Mouse (Mus musculus) limb, embryonic 11.5 days (tissue): ENCODE data around the gene Gm49354. TPM values are rescaled to one million over a fixed set of nuclear protein-coding genes. Genes with fewer than 3 reads are reported as not detected.

Experiments
- ATAC-seq: fragments of 200-750 bp; cut with Nextera tagmentation; 2 replicates; pipeline ENCODE4 v1.8.0; 2017; ENCODE audit warnings: low read depth; ENCODE audit not compliant: insufficient number of reproducible peaks, low FRiP score, low TSS enrichment
- DNase-seq: peaks from one replicate; pipeline ENCODE4 v3.0.0-alpha.2; 2015; ENCODE audit warnings: low spot score
- H3K27ac ChIP-seq: fragments of 300-500 bp; sonication (generic); replicated peaks from 2 replicates; pipeline ENCODE4 v1.5.1; 2014; ENCODE audit warnings: low read depth, mild to moderate bottlenecking, low read length
- H3K27me3 ChIP-seq: fragments of 300-500 bp; sonication (generic); 2 replicates; pipeline ENCODE4 v1.6.1; 2014; ENCODE audit warnings: mild to moderate bottlenecking, low read length, mixed read lengths; ENCODE audit not compliant: control insufficient read depth, insufficient read depth
- H3K36me3 ChIP-seq: fragments of 300-500 bp; sonication (generic); 2 replicates; pipeline ENCODE4 v1.6.1; 2014; ENCODE audit warnings: mild to moderate bottlenecking, low read length, moderate library complexity, mixed read lengths; ENCODE audit not compliant: control insufficient read depth, insufficient read depth
- H3K4me1 ChIP-seq: fragments of 300-500 bp; sonication (generic); 2 replicates; pipeline ENCODE4 v1.6.1; 2014; ENCODE audit warnings: low read length, mixed read lengths; ENCODE audit not compliant: control insufficient read depth, insufficient read depth
- H3K4me2 ChIP-seq: fragments of 300-500 bp; sonication (generic); 2 replicates; pipeline ENCODE4 v1.6.1; 2014; ENCODE audit warnings: low read depth, mild to moderate bottlenecking, moderate library complexity; ENCODE audit not compliant: severe bottlenecking
- H3K4me3 ChIP-seq: fragments of 300-500 bp; sonication (generic); 2 replicates; pipeline ENCODE4 v1.5.1; 2014; ENCODE audit warnings: low read depth, low read length
- H3K9ac ChIP-seq: fragments of 300-500 bp; sonication (generic); 2 replicates; pipeline ENCODE4 v1.6.1; 2014; ENCODE audit warnings: mild to moderate bottlenecking, low read length
- H3K9me3 ChIP-seq: fragments of 300-500 bp; sonication (generic); 2 replicates; pipeline ENCODE4 v1.6.1; 2016; ENCODE audit warnings: low read length; ENCODE audit not compliant: control insufficient read depth
- WGBS: fragments of 180-500 bp; shearing (Covaris S2); extraction: QIAGEN DNeasy Blood & Tissue Kit; methylation state at CpG from one replicate; pipeline ENCODE4 v1.1.7; 2014; 5-methylcytosine and 5-hydroxymethylcytosine counted together
- polyA plus RNA-seq: library from polyadenylated mRNA; unstranded; fragments of >200 nt; fragmentation: Nextera tagmentation; extraction: Ambion mirVana; gene quantifications from 2 replicates; pipeline ENCODE4 v1.2.1, GENCODE M21; 2014

Gene Gm49354
- polyA plus RNA-seq, 1 experiment from 2014 or later = not detected

DNA sequence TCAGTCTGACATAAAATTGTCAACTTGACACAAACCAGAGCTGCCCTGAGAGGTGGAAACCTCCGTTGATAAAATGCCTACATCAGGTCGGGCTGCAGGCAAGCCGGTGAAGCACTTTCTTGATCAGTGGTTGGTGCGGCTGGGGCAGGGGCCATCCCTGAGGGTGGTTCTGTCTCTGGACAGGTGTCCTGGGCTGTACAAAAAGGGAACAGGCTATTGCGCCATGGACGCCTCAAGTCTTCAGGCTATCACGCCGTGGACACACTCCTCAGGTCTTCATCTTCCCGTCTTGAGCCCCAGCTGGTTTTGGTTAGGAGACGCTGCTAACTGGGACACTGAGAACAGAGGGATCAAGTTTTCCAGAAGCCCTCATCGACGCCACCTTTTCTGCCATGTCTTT is 31.7 kb downstream of the Gm49354 start:
- no peaks in the 10 kb centered on the region for H3K36me3 ChIP-seq
- H3K27ac ChIP-seq = no peak overlapping the region
- H3K4me1 ChIP-seq = 0 out of 2 replicates have a peak, but pooled peaks cover 2% of the 10 kb centered on the region
- ATAC-seq = no peak
- DNase-seq = no peak
- H3K9ac ChIP-seq = no peak overlapping the region
- 35% methylated on average over 12 of the region's 12 CpGs for WGBS
- H3K9me3 ChIP-seq = no peaks in the 10 kb centered on the region
- no peak overlapping the region for H3K4me3 ChIP-seq
- no peaks in the 10 kb centered on the region for H3K27me3 ChIP-seq
- H3K4me2 ChIP-seq = no peak overlapping the region

DNA sequence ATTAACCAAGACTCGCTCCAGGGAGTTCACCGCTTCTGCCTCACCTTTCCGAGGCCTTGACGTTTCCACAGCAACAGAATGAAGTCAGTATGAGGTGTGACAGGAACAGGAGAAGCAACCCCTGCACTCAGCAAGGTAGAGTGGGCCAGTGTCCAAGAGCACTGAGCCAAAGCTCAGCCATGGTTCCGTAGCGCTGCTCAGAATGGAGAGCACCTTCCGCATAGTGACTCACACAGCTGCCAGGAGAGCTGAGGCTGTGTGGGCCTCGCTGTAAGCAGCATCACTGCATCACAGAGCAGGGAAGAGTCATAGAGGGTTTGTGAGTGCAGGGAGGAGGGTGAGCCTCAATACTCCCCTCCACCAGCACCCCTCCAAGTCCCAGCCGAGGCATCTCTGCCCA is 35.3 kb downstream of the Gm49354 start, which contains the start of gene 1700014D04Rik:
TSS of gene 1700014D04Rik (minus strand) at position 42 of the 400 bp plus-strand sequence.
- 77% methylated on average over 9 of the region's 9 CpGs for WGBS
- Histone ChIP-seq H3K4me2 (no peak within 1 kb of the TSS), H3K27me3 (no peaks in the 10 kb centered on the region), H3K36me3 (no peaks in the 10 kb centered on the region), H3K9me3 (no peaks in the 10 kb centered on the region), H3K27ac (no peak within 1 kb of the TSS), H3K4me3 (no peak within 1 kb of the TSS), H3K9ac (no peak within 1 kb of the TSS), H3K4me1 (0 out of 2 replicates have a peak, but pooled peaks cover 2% of the 10 kb centered on the region)
- DNase-seq (no peak), ATAC-seq (no peak)

GRCm38 (mm10) chr13:59746164-59746563 is 35.9 kb downstream of the Gm49354 start:
- DNase-seq (peak; percentile 55), ATAC-seq (no peak)
- 0 out of 2 replicates have a peak, but pooled peaks cover 2% of the 10 kb centered on the region for H3K4me1 ChIP-seq
- no peaks in the 10 kb centered on the region for H3K27me3 ChIP-seq
- no peak overlapping the region for H3K4me3 ChIP-seq
- no peak overlapping the region for H3K9ac ChIP-seq
- WGBS = 70% methylated on average over 6 of the region's 6 CpGs
- no peaks in the 10 kb centered on the region for H3K36me3 ChIP-seq
- no peaks in the 10 kb centered on the region for H3K9me3 ChIP-seq
- H3K4me2 ChIP-seq = no peak overlapping the region
- no peak overlapping the region for H3K27ac ChIP-seq

DNA sequence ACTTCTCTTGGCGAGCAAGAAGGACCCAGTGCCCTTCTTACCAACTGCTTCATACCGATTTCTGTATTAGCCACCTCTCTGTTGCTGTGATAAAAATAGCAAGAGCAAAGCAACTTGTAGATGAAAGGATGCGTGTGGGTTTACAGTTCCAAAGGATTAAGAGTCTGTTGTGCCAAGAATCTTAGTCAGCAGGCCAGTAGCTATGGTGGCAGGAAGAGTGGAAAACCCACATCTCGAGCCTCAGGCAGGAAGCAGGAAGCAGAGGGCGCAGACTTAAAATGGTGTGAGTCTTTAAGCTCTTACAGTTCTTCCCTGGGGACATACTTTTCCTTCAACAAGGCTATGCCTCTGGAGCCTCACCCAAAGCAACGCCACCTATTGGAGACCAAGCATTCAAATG is 36.6 kb downstream of the Gm49354 start:
- Histone ChIP-seq H3K4me1 (no peaks in the 10 kb centered on the region), H3K9ac (no peak overlapping the region), H3K36me3 (no peaks in the 10 kb centered on the region), H3K4me3 (no peak overlapping the region), H3K27ac (no peak overlapping the region), H3K4me2 (no peak overlapping the region), H3K27me3 (no peaks in the 10 kb centered on the region), H3K9me3 (no peaks in the 10 kb centered on the region)
- WGBS = 88% methylated on average over 6 of the region's 6 CpGs
- ATAC-seq = no peak
- no peak for DNase-seq

GRCm38 (mm10) chr13:59741697-59742096 is 40.3 kb downstream of the Gm49354 start:
- Histone ChIP-seq H3K27me3 (no peaks in the 10 kb centered on the region), H3K4me1 (no peaks in the 10 kb centered on the region), H3K4me3 (no peak overlapping the region), H3K9me3 (no peaks in the 10 kb centered on the region), H3K27ac (no peak overlapping the region), H3K4me2 (no peak overlapping the region), H3K9ac (no peak overlapping the region), H3K36me3 (no peaks in the 10 kb centered on the region)
- DNase-seq (no peak), ATAC-seq (no peak)
- WGBS = 82% methylated on average over 10 of the region's 10 CpGs

DNA sequence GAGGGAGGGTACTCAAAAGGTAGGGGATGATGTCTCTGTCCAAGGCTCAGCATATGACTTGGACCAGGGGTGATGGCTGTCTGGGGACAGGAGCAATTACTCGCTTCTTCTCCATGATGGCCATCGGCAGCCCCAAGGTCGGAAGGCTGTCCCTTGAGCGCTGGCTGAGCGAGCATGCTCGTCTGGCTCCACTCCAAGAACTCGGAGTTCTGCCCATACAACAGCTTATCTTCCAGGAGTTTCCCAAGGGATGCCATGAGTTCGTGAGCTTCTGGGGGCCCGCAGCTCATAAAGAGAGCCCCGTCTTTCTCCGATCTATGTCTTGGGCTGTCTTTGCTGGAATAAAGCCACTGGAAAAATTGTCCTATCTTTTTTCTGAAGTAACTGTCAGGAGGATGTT is 40.9 kb downstream of the Gm49354 start:
- no peaks in the 10 kb centered on the region for H3K36me3 ChIP-seq
- no peak for ATAC-seq

GRCm38 (mm10) chr13:59739397-59739796 is 42.6 kb downstream of the Gm49354 start:
- H3K9me3 ChIP-seq = no peaks in the 10 kb centered on the region
- ATAC-seq (no peak), DNase-seq (no peak)
- H3K9ac ChIP-seq = no peak overlapping the region
- H3K4me1 ChIP-seq = no peaks in the 10 kb centered on the region
- H3K27me3 ChIP-seq = no peaks in the 10 kb centered on the region
- H3K36me3 ChIP-seq = no peaks in the 10 kb centered on the region
- H3K27ac ChIP-seq = no peak overlapping the region
- no peak overlapping the region for H3K4me3 ChIP-seq
- H3K4me2 ChIP-seq = no peak overlapping the region
- 85% methylated on average over 4 of the region's 4 CpGs for WGBS

More for the DNA sequence above, 40.9 kb downstream of the Gm49354 start:
- H3K27me3 ChIP-seq = no peaks in the 10 kb centered on the region
- no peak for DNase-seq
- 93% methylated on average over 11 of the region's 11 CpGs for WGBS
- H3K4me2 ChIP-seq = no peak overlapping the region
- H3K4me1 ChIP-seq = no peaks in the 10 kb centered on the region
- no peak overlapping the region for H3K27ac ChIP-seq
- no peak overlapping the region for H3K4me3 ChIP-seq
- no peaks in the 10 kb centered on the region for H3K9me3 ChIP-seq
- H3K9ac ChIP-seq = no peak overlapping the region

- no peak overlapping the region for H3K4me2 ChIP-seq
- no peak overlapping the region for H3K9ac ChIP-seq
- H3K4me1 ChIP-seq = no peaks in the 10 kb centered on the region
- DNase-seq = no peak
- no peak for ATAC-seq
- H3K27ac ChIP-seq = no peak overlapping the region
- H3K9me3 ChIP-seq = no peaks in the 10 kb centered on the region
- H3K27me3 ChIP-seq = no peaks in the 10 kb centered on the region
- H3K4me3 ChIP-seq = no peak overlapping the region
- no peaks in the 10 kb centered on the region for H3K36me3 ChIP-seq
- WGBS = 91% methylated on average over 2 of the region's 2 CpGs
Measured at GRCm38 (mm10) chr13:59738455-59738854, 43.6 kb downstream of the Gm49354 start.

GRCm38 (mm10) chr13:59735190-59735589 is 46.9 kb downstream of the Gm49354 start:
- Histone ChIP-seq H3K27me3 (no peaks in the 10 kb centered on the region), H3K9ac (no peak overlapping the region), H3K9me3 (no peaks in the 10 kb centered on the region), H3K4me3 (no peak overlapping the region), H3K4me2 (no peak overlapping the region), H3K27ac (no peak overlapping the region), H3K4me1 (no peaks in the 10 kb centered on the region), H3K36me3 (no peaks in the 10 kb centered on the region)
- DNase-seq = no peak
- ATAC-seq = no peak
- WGBS = 29% methylated on average over 3 of the region's 3 CpGs
